Mouse (Mus musculus): ENCODE data around the gene Best2. TPM values are rescaled to one million over a fixed set of nuclear protein-coding genes. Genes with fewer than 3 reads are reported as not detected.

Best2 gene
- polyA plus RNA-seq, 2 experiments, result not detected

DNA sequence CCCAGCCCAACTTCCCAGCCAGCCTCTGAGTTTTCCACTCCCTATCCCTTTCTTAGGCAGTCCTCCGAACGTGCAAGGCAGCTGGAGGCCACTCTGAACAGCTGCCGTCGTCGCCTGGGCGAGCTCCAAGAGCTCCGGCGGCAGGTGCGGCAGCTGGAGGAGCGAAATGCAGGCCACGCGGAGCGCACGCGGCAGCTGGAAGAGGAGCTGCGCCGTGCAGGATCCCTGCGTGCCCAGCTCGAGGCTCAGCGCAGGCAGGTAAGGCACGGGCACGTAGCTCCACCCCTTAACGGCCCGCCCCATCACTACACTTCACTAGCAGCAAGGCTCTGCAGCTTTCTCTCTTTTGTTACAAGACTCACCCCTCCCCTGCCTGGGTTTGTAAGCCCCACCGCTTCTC, 18.7 kb downstream of the Best2 start:
- no peaks in the 10 kb centered on the region for H3K27me3 ChIP-seq (ENCODE audit: control insufficient read depth, insufficient read depth, low read length)
- H3K4me2 ChIP-seq (ENCODE audit: low read depth), result no peak overlapping the region
- H3K9ac ChIP-seq (replicated peaks), result no peak overlapping the region
- no peak overlapping the region for H3K4me3 ChIP-seq (ENCODE audit: insufficient read depth in 1 of 2, low read depth in 2 of 2, low read length in 2 of 2)
- no peak for DNase-seq (ENCODE audit: low read depth in 3 of 3, low spot score in 3 of 3)
- H3K36me3 ChIP-seq (replicated peaks; ENCODE audit: control insufficient read depth, insufficient read depth, low read depth), result no peaks in the 10 kb centered on the region
- no peak overlapping the region for H3K27ac ChIP-seq
- peaks cover 5 to 11% of the 10 kb centered on the region in 2 experiments for H3K4me1 ChIP-seq (replicated peaks; ENCODE audit: control insufficient read depth in 2 of 2, insufficient read depth in 2 of 2, low read length in 1 of 2)
- ATAC-seq (ENCODE audit: insufficient read depth), result no peak
- no peaks in the 10 kb centered on the region for H3K9me3 ChIP-seq (ENCODE audit: control insufficient read depth, low read length)
- 59% methylated on average over 25 of the region's 25 CpGs for WGBS (ENCODE audit: insufficient replicate concordance)
- TF ChIP-seq EP300 (IDR thresholded peaks at IDR 0.05; ENCODE audit: low read depth), result no peak
- TF ChIP-seq CTCF (IDR thresholded peaks at IDR 0.05; ENCODE audit: low read depth), result no peak

DNA sequence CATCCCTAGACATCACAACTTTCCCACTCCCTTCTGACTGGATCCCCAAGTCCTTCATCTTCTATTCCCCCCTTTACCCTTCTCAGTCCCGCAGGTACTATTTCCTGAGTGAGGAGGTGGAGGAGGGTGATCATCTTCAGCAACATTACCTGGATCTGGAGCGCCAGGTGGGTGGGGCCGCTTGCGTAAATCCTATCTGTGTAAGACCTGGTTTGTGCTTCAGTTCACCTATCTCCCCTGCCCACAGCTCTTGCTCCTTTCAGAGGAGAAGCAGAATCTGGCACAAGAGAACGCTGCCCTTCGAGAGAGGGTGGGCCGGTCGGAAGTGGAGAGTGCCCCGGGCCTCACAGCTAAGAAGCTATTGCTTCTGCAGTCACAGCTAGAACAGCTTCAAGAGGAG, 20.0 kb downstream of the Best2 start:
- ATAC-seq (ENCODE audit: insufficient read depth) (no peak), DNase-seq (ENCODE audit: low read depth in 3 of 3, low spot score in 3 of 3) (no peak)
- H3K9ac ChIP-seq (replicated peaks), result no peak overlapping the region
- H3K4me3 ChIP-seq (ENCODE audit: insufficient read depth in 1 of 2, low read depth in 2 of 2, low read length in 2 of 2), result no peak overlapping the region
- H3K4me2 ChIP-seq (ENCODE audit: low read depth), result no peak overlapping the region
- TF ChIP-seq CTCF (IDR thresholded peaks at IDR 0.05; ENCODE audit: low read depth), result no peak
- no peak for TF ChIP-seq EP300 (IDR thresholded peaks at IDR 0.05; ENCODE audit: low read depth)
- no peaks in the 10 kb centered on the region for H3K36me3 ChIP-seq (replicated peaks; ENCODE audit: control insufficient read depth, insufficient read depth, low read depth)
- no peak overlapping the region for H3K27ac ChIP-seq
- peaks cover 8 to 14% of the 10 kb centered on the region in 2 experiments for H3K4me1 ChIP-seq (replicated peaks; ENCODE audit: control insufficient read depth in 2 of 2, insufficient read depth in 2 of 2, low read length in 1 of 2)
- 88% methylated on average over 9 of the region's 9 CpGs for WGBS (ENCODE audit: insufficient replicate concordance)
- no peaks in the 10 kb centered on the region for H3K27me3 ChIP-seq (ENCODE audit: control insufficient read depth, insufficient read depth, low read length)
- H3K9me3 ChIP-seq (ENCODE audit: control insufficient read depth, low read length), result no peaks in the 10 kb centered on the region

DNA sequence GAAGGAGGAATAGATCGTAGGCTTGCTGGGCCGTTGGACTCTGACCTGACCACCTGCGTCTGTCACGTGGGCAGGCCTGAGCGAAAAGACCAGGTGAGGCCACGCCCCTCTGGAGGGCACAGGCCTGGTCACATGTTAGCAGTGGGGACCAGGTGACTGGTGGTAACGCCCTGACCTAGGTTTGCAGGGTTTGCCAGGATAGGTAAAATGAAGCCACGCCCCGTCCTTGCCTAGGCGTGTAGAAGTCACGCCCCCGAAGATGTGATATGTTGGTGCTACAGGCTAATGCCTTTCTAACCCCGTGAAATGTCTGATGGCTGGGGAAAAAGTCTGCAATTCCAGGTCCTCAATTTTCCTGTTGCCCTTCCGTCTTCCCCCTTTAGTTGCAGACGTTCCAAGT, 23.5 kb downstream of the Best2 start:
- 2% methylated on average over 15 of the region's 15 CpGs for WGBS (ENCODE audit: insufficient replicate concordance)

DNA sequence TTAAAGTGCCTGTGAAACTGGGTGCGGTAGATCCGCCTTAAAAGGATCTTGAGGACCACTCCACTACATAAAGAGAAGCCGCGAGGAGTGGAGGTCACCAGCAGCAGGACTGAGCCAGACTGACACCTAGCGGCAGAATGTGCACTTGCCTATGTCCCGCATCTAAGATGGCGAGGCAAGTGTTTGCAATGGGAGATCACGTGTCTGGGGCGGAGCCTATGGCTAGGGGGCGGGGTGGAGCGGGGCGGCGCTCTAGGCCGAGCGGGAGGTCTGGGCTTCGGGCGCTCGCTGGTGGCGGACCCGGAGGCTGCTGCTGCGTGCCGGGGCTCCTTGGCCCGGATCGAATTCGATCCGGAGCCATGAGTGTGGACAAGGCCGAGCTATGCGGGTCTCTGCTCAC, 24.0 kb downstream of the Best2 start, which contains the start of gene Hook2:
Gene Hook2 (plus strand): TSS at position 255 of the 400 bp plus-strand sequence.
- no peaks in the 10 kb centered on the region for H3K9me3 ChIP-seq (ENCODE audit: control insufficient read depth, low read length)
- DNase-seq (ENCODE audit: low read depth in 3 of 3, low spot score in 3 of 3) (peak; percentile 98 to 99 (median 98)), ATAC-seq (ENCODE audit: insufficient read depth) (peak; percentile 84)
- H3K4me1 ChIP-seq (replicated peaks; ENCODE audit: control insufficient read depth in 2 of 2, insufficient read depth in 2 of 2, low read length in 1 of 2), result peaks cover 27 to 29% of the 10 kb centered on the region in 2 experiments
- TF ChIP-seq EP300 (IDR thresholded peaks at IDR 0.05; ENCODE audit: low read depth), result no peak
- peak; percentile 98 for TF ChIP-seq CTCF (IDR thresholded peaks at IDR 0.05; ENCODE audit: low read depth)
- H3K9ac ChIP-seq (replicated peaks), result peak within 1 kb of the TSS; percentile 81
- no peaks in the 10 kb centered on the region for H3K36me3 ChIP-seq (replicated peaks; ENCODE audit: control insufficient read depth, insufficient read depth, low read depth)
- WGBS (ENCODE audit: insufficient replicate concordance), result under 1% methylated on average over 28 of the region's 28 CpGs
- peak within 1 kb of the TSS; percentile 87 for H3K27ac ChIP-seq
- H3K4me3 ChIP-seq (ENCODE audit: insufficient read depth in 1 of 2, low read depth in 2 of 2, low read length in 2 of 2), result peak within 1 kb of the TSS; percentile 55 to 59
- peak within 1 kb of the TSS; percentile 88 for H3K4me2 ChIP-seq (ENCODE audit: low read depth)
- no peaks in the 10 kb centered on the region for H3K27me3 ChIP-seq (ENCODE audit: control insufficient read depth, insufficient read depth, low read length)

More for the DNA sequence above, 23.5 kb downstream of the Best2 start:
- peak overlapping the region; percentile 88 for H3K4me2 ChIP-seq (ENCODE audit: low read depth)
- no peaks in the 10 kb centered on the region for H3K9me3 ChIP-seq (ENCODE audit: control insufficient read depth, low read length)
- ATAC-seq (ENCODE audit: insufficient read depth), result peak; percentile 58
- H3K27ac ChIP-seq, result peak overlapping the region; percentile 36
- H3K27me3 ChIP-seq (ENCODE audit: control insufficient read depth, insufficient read depth, low read length), result no peaks in the 10 kb centered on the region
- DNase-seq (ENCODE audit: low read depth in 3 of 3, low spot score in 3 of 3), result peak in 1 of 3 experiments; percentile 83
- no peaks in the 10 kb centered on the region for H3K36me3 ChIP-seq (replicated peaks; ENCODE audit: control insufficient read depth, insufficient read depth, low read depth)
- H3K9ac ChIP-seq (replicated peaks), result peak overlapping the region; percentile 58
- TF ChIP-seq CTCF (IDR thresholded peaks at IDR 0.05; ENCODE audit: low read depth), result no peak
- no peak for TF ChIP-seq EP300 (IDR thresholded peaks at IDR 0.05; ENCODE audit: low read depth)
- peaks cover 25 to 27% of the 10 kb centered on the region in 2 experiments for H3K4me1 ChIP-seq (replicated peaks; ENCODE audit: control insufficient read depth in 2 of 2, insufficient read depth in 2 of 2, low read length in 1 of 2)
- peak overlapping the region; percentile 55 to 59 for H3K4me3 ChIP-seq (ENCODE audit: insufficient read depth in 1 of 2, low read depth in 2 of 2, low read length in 2 of 2)

DNA sequence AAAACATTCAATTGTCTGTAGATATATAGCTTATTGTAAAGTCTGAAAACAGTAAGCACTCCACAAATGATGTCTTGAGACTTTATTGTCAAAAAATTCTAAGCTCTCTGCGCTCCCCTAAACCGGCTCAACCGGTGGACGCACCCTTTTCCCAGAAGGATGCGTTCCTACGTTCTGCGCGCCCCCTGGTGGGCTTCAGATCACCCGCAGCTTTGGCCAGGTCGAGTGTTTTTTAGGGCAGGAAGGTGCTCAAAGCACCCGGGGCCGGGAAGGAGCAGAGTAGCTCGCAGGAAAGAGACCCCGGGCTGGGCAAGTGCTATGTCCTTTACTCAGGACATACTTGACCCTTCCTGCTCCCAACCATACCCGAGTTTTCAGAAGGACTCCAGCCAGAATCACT, 24.5 kb downstream of the Best2 start:
- peak overlapping the region; percentile 81 for H3K9ac ChIP-seq (replicated peaks)
- WGBS (ENCODE audit: insufficient replicate concordance), result 0% methylated on average over 15 of the region's 15 CpGs
- DNase-seq (ENCODE audit: low read depth in 3 of 3, low spot score in 3 of 3) (peak; percentile 88 to 94 (median 91)), ATAC-seq (ENCODE audit: insufficient read depth) (peak; percentile 76)
- H3K27ac ChIP-seq, result peak overlapping the region; percentile 87
- H3K9me3 ChIP-seq (ENCODE audit: control insufficient read depth, low read length), result no peaks in the 10 kb centered on the region
- H3K4me1 ChIP-seq (replicated peaks; ENCODE audit: control insufficient read depth in 2 of 2, insufficient read depth in 2 of 2, low read length in 1 of 2), result peaks cover 32 to 34% of the 10 kb centered on the region in 2 experiments
- TF ChIP-seq EP300 (IDR thresholded peaks at IDR 0.05; ENCODE audit: low read depth) (no peak), CTCF (IDR thresholded peaks at IDR 0.05; ENCODE audit: low read depth) (peak; percentile 96)
- no peaks in the 10 kb centered on the region for H3K36me3 ChIP-seq (replicated peaks; ENCODE audit: control insufficient read depth, insufficient read depth, low read depth)
- no peaks in the 10 kb centered on the region for H3K27me3 ChIP-seq (ENCODE audit: control insufficient read depth, insufficient read depth, low read length)
- H3K4me2 ChIP-seq (ENCODE audit: low read depth), result peak overlapping the region; percentile 88
- H3K4me3 ChIP-seq (ENCODE audit: insufficient read depth in 1 of 2, low read depth in 2 of 2, low read length in 2 of 2), result peak overlapping the region; percentile 43 to 59

Data from liver, embryonic 14.5 days (tissue).